Mouse (Mus musculus) liver, postnatal 0 days (tissue): Measurements from ENCODE around the gene Pde1c. TPM values are rescaled to one million over a fixed set of nuclear protein-coding genes. Genes with fewer than 3 reads are reported as not detected.

Source experiments
- ATAC-seq: fragments of 200-750 bp; cut with Nextera tagmentation; 2 replicates; pipeline ENCODE4 v1.8.0; 2017; ENCODE audit warnings: mild to moderate bottlenecking, moderate library complexity
- DNase-seq: peaks from one replicate; pipeline ENCODE4 v3.0.0-alpha.2; 2016
- H3K27ac ChIP-seq: fragments of 300-500 bp; sonication (generic); 2 replicates; pipeline ENCODE4 v1.5.1; 2014; ENCODE audit warnings: antibody characterized with exemption, moderate library complexity, mild to moderate bottlenecking, low read depth
- H3K27me3 ChIP-seq: fragments of 300-500 bp; sonication (generic); 2 replicates; pipeline ENCODE4 v1.6.1; 2014; ENCODE audit warnings: low read length, control low read depth, mixed read lengths; ENCODE audit not compliant: insufficient read depth
- H3K36me3 ChIP-seq: fragments of 300-500 bp; sonication (generic); replicated peaks from 2 replicates; pipeline ENCODE4 v1.6.1; 2014; ENCODE audit warnings: mild to moderate bottlenecking, control low read depth, low read length, moderate library complexity, mixed read lengths; ENCODE audit not compliant: insufficient read depth
- H3K4me1 ChIP-seq: fragments of 300-500 bp; sonication (generic); 2 replicates; pipeline ENCODE4 v1.6.1; 2014; ENCODE audit warnings: antibody characterized with exemption, mild to moderate bottlenecking, control low read depth; ENCODE audit not compliant: insufficient read depth
- H3K4me2 ChIP-seq: fragments of 300-500 bp; sonication (generic); 2 replicates; pipeline ENCODE4 v1.6.1; 2014; ENCODE audit warnings: low read depth, mild to moderate bottlenecking, low read length, moderate library complexity, mixed read lengths
- H3K4me3 ChIP-seq: fragments of 300-500 bp; sonication (generic); 2 replicates; pipeline ENCODE4 v1.5.1; 2014; ENCODE audit warnings: low read depth, low read length
- H3K9ac ChIP-seq: fragments of 300-500 bp; sonication (generic); replicated peaks from 2 replicates; pipeline ENCODE4 v1.6.1; 2014; ENCODE audit warnings: mild to moderate bottlenecking, moderate library complexity
- H3K9me3 ChIP-seq: fragments of 300-500 bp; sonication (generic); 2 replicates; pipeline ENCODE4 v1.6.1; 2016; ENCODE audit warnings: mild to moderate bottlenecking, control low read depth, low read length, mixed read lengths
- CTCF ChIP-seq: sonication (generic); IDR thresholded peaks from 2 replicates; pipeline ENCODE4 v1.5.1; 2016; ENCODE audit warnings: antibody characterized with exemption, low read depth
- EP300 ChIP-seq: IDR thresholded peaks from 2 replicates; pipeline ENCODE4 v1.6.1; 2016; ENCODE audit warnings: antibody characterized with exemption, low read depth, mild to moderate bottlenecking
- WGBS: fragments of 180-500 bp; shearing (Covaris S2); extraction: QIAGEN DNeasy Blood & Tissue Kit; methylation state at CpG from one replicate; pipeline ENCODE4 v1.1.7; 2014; ENCODE audit not compliant: insufficient replicate concordance; 5-methylcytosine and 5-hydroxymethylcytosine counted together
- polyA plus RNA-seq: library from polyadenylated mRNA; unstranded; fragments of >200 nt; fragmentation: Nextera tagmentation; extraction: Ambion mirVana; gene quantifications from 2 replicates; pipeline ENCODE4 v1.2.1, GENCODE M21; 2015

Gene Pde1c
- polyA plus RNA-seq, 1 experiment from 2014 or later = 0.39 TPM

- H3K27me3 ChIP-seq = 0 out of 2 replicates have a peak, but pooled peaks cover 6% of the 10 kb centered on the region
- H3K9me3 ChIP-seq = no peaks in the 10 kb centered on the region
- H3K9ac ChIP-seq = no peak overlapping the region
- no peak for TF ChIP-seq CTCF
- TF ChIP-seq EP300 = no peak
- H3K36me3 ChIP-seq = no peaks in the 10 kb centered on the region
- H3K4me2 ChIP-seq = no peak overlapping the region
- no peak overlapping the region for H3K4me3 ChIP-seq
- 0 out of 2 replicates have a peak, but pooled peaks cover 3% of the 10 kb centered on the region for H3K4me1 ChIP-seq
- WGBS = 48% methylated on average over 3 of the region's 3 CpGs
- ATAC-seq = no peak
- DNase-seq = no peak
- no peak overlapping the region for H3K27ac ChIP-seq
These were observed 209.8 kb downstream of the Pde1c start for GRCm38 (mm10) chr6:56359126-56359525.

- 60% methylated on average over 3 of the region's 3 CpGs for WGBS
- no peak overlapping the region for H3K4me3 ChIP-seq
- no peak for ATAC-seq
- no peak for DNase-seq
- H3K36me3 ChIP-seq = no peaks in the 10 kb centered on the region
- no peak overlapping the region for H3K9ac ChIP-seq
- H3K27me3 ChIP-seq = no peaks in the 10 kb centered on the region
- H3K4me1 ChIP-seq = no peaks in the 10 kb centered on the region
- TF ChIP-seq EP300 (no peak), CTCF (no peak)
- H3K27ac ChIP-seq = no peak overlapping the region
- no peak overlapping the region for H3K4me2 ChIP-seq
- no peaks in the 10 kb centered on the region for H3K9me3 ChIP-seq
These were observed 221.7 kb downstream of the Pde1c start for GRCm38 (mm10) chr6:56347207-56347606.

GRCm38 (mm10) chr6:56345082-56345481 lies 223.8 kb downstream of the Pde1c start:
- ATAC-seq (no peak), DNase-seq (no peak)
- Histone ChIP-seq H3K27ac (no peak overlapping the region), H3K9me3 (no peaks in the 10 kb centered on the region), H3K36me3 (no peaks in the 10 kb centered on the region), H3K4me1 (no peaks in the 10 kb centered on the region), H3K27me3 (no peaks in the 10 kb centered on the region), H3K4me2 (no peak overlapping the region), H3K9ac (no peak overlapping the region), H3K4me3 (no peak overlapping the region)
- no peak for TF ChIP-seq CTCF
- TF ChIP-seq EP300 = no peak
- WGBS = 49% methylated on average over 4 of the region's 4 CpGs

GRCm38 (mm10) chr6:56342005-56342404 lies 226.9 kb downstream of the Pde1c start:
- no peak overlapping the region for H3K9ac ChIP-seq
- no peak overlapping the region for H3K4me3 ChIP-seq
- no peaks in the 10 kb centered on the region for H3K27me3 ChIP-seq
- no peaks in the 10 kb centered on the region for H3K9me3 ChIP-seq
- no peak overlapping the region for H3K4me2 ChIP-seq
- TF ChIP-seq CTCF = no peak
- TF ChIP-seq EP300 = no peak
- H3K36me3 ChIP-seq = no peaks in the 10 kb centered on the region
- no peak for DNase-seq
- no peak for ATAC-seq
- no peak overlapping the region for H3K27ac ChIP-seq
- WGBS = 60% methylated on average over 1 of the region's 1 CpGs
- no peaks in the 10 kb centered on the region for H3K4me1 ChIP-seq

GRCm38 (mm10) chr6:56335811-56336446 lies 233.0 kb downstream of the Pde1c start:
- TF ChIP-seq EP300 (no peak), CTCF (no peak)
- Histone ChIP-seq H3K27ac (no peak overlapping the region), H3K4me1 (no peaks in the 10 kb centered on the region), H3K4me2 (no peak overlapping the region), H3K9ac (no peak overlapping the region), H3K9me3 (no peaks in the 10 kb centered on the region), H3K27me3 (no peaks in the 10 kb centered on the region), H3K4me3 (no peak overlapping the region), H3K36me3 (no peaks in the 10 kb centered on the region)
- no peak for DNase-seq
- 77% methylated on average over 3 of the region's 3 CpGs for WGBS
- no peak for ATAC-seq

GRCm38 (mm10) chr6:56332149-56332548 lies 236.8 kb downstream of the Pde1c start:
- ATAC-seq = no peak
- no peak overlapping the region for H3K9ac ChIP-seq
- no peak overlapping the region for H3K4me2 ChIP-seq
- no peaks in the 10 kb centered on the region for H3K27me3 ChIP-seq
- TF ChIP-seq CTCF (no peak), EP300 (no peak)
- H3K9me3 ChIP-seq = no peaks in the 10 kb centered on the region
- H3K27ac ChIP-seq = no peak overlapping the region
- DNase-seq = no peak
- H3K36me3 ChIP-seq = no peaks in the 10 kb centered on the region
- no peak overlapping the region for H3K4me3 ChIP-seq
- no peaks in the 10 kb centered on the region for H3K4me1 ChIP-seq
- WGBS = 73% methylated on average over 4 of the region's 4 CpGs
